Comparison of ENCODE assay signal across 13 mouse cellular contexts in genomic region chr15:64519207-64519628, GRCm38 (mm10).
DNase-seq lines count a peak whose midpoint lies in the region; ATAC-seq and TF ChIP-seq lines count a peak whose summit lies in the region.
"Had no signal": no experiment of that assay in that cellular context is flagged by ENCODE, and none has a peak within 500 bp of the region (broad histone marks: within the 10 kb centered on the region; RNA-seq: fewer than 3 reads in every experiment).

No protein-coding gene starts in this region.

- no peak for TF ChIP-seq CTCF in midbrain, postnatal 0 days (IDR thresholded peaks at IDR 0.05)
- no peak for TF ChIP-seq CTCF in forebrain, postnatal 0 days (IDR thresholded peaks at IDR 0.05; ENCODE audit: low read depth)

- H3K27me3 ChIP-seq in midbrain, postnatal 0 days (ENCODE audit: insufficient read depth, low read length) = no peaks in the 10 kb centered on the region
- no peaks in the 10 kb centered on the region for H3K27me3 ChIP-seq in midbrain, embryonic 13.5 days
- no peaks in the 10 kb centered on the region for H3K27me3 ChIP-seq in forebrain, postnatal 0 days (ENCODE audit: insufficient read depth, low read length)
- no peaks in the 10 kb centered on the region for H3K27me3 ChIP-seq in neural tube, embryonic 14.5 days (ENCODE audit: control insufficient read depth, insufficient read depth, low read length)
- H3K27me3 ChIP-seq: midbrain, embryonic 12.5 days had no signal

- H3K9me3 ChIP-seq in midbrain, postnatal 0 days (ENCODE audit: low read length) = no peaks in the 10 kb centered on the region
- H3K9me3 ChIP-seq in midbrain, embryonic 13.5 days = no peaks in the 10 kb centered on the region
- no peaks in the 10 kb centered on the region for H3K9me3 ChIP-seq in forebrain, postnatal 0 days (ENCODE audit: low read length)
- no peaks in the 10 kb centered on the region for H3K9me3 ChIP-seq in neural tube, embryonic 14.5 days (ENCODE audit: control insufficient read depth, low read length)
- H3K9me3 ChIP-seq: midbrain, embryonic 12.5 days had no signal

- H3K4me2 ChIP-seq in midbrain, postnatal 0 days (ENCODE audit: low read depth, low read length, poor library complexity, severe bottlenecking) = no peak overlapping the region
- no peak overlapping the region for H3K4me2 ChIP-seq in midbrain, embryonic 13.5 days (replicated peaks)
- H3K4me2 ChIP-seq in forebrain, postnatal 0 days (ENCODE audit: low read depth) = no peak overlapping the region
- no peak overlapping the region for H3K4me2 ChIP-seq in neural tube, embryonic 14.5 days (ENCODE audit: low read depth, low read length)
- H3K4me2 ChIP-seq: midbrain, embryonic 12.5 days had no signal

- no peaks in the 10 kb centered on the region for H3K4me1 ChIP-seq in midbrain, postnatal 0 days (ENCODE audit: insufficient read depth, low read length)
- H3K4me1 ChIP-seq in midbrain, embryonic 13.5 days (replicated peaks) = no peaks in the 10 kb centered on the region
- 0 out of 2 replicates have a peak, but pooled peaks cover 4% of the 10 kb centered on the region for H3K4me1 ChIP-seq in forebrain, postnatal 0 days (ENCODE audit: insufficient read depth)
- no peaks in the 10 kb centered on the region for H3K4me1 ChIP-seq in neural tube, embryonic 14.5 days (ENCODE audit: control insufficient read depth, insufficient read depth, low read length)
- H3K4me1 ChIP-seq: midbrain, embryonic 12.5 days had no signal

- DNase-seq in cerebellum, postnatal 10 days = peak; percentile 38 to 59
- no peak for DNase-seq in cerebellum, adult 11-12 months
- DNase-seq in midbrain, postnatal 0 days (ENCODE audit: low spot score) = peak; percentile 71
- peak; percentile 77 for DNase-seq in forebrain, postnatal 0 days
- DNase-seq in spleen, postnatal 4 days (ENCODE audit: low spot score in 2 of 2) = no peak
- DNase-seq in gastrocnemius, postnatal 4 days (ENCODE audit: low spot score in 2 of 2) = no peak
- DNase-seq: gastrocnemius, postnatal 25 days; heart, postnatal 4 days; kidney, postnatal 4 days; lung, postnatal 10 days had no signal

- no peak overlapping the region for H3K4me3 ChIP-seq in midbrain, postnatal 0 days (ENCODE audit: low read depth, low read length)
- no peak overlapping the region for H3K4me3 ChIP-seq in midbrain, embryonic 13.5 days (replicated peaks)
- no peak overlapping the region for H3K4me3 ChIP-seq in forebrain, postnatal 0 days (ENCODE audit: low read depth, low read length)
- H3K4me3 ChIP-seq in neural tube, embryonic 14.5 days (ENCODE audit: low read depth, low read length) = no peak overlapping the region
- H3K4me3 ChIP-seq: midbrain, embryonic 12.5 days had no signal

- H3K27ac ChIP-seq in midbrain, postnatal 0 days (ENCODE audit: low read depth, low read length) = no peak overlapping the region
- no peak overlapping the region for H3K27ac ChIP-seq in midbrain, embryonic 13.5 days
- no peak overlapping the region for H3K27ac ChIP-seq in forebrain, postnatal 0 days (ENCODE audit: low read depth, low read length)
- no peak overlapping the region for H3K27ac ChIP-seq in neural tube, embryonic 14.5 days (ENCODE audit: low read depth, low read length)
- H3K27ac ChIP-seq: midbrain, embryonic 12.5 days had no signal

- WGBS in midbrain, postnatal 0 days = 80% methylated on average over 4 of the region's 4 CpGs
- WGBS in midbrain, embryonic 13.5 days = 79% methylated on average over 4 of the region's 4 CpGs
- WGBS in forebrain, postnatal 0 days = 23% methylated on average over 4 of the region's 4 CpGs
- WGBS in neural tube, embryonic 14.5 days = 42% methylated on average over 4 of the region's 4 CpGs

- H3K36me3 ChIP-seq in midbrain, postnatal 0 days (ENCODE audit: insufficient read depth, low read length) = no peaks in the 10 kb centered on the region
- H3K36me3 ChIP-seq in midbrain, embryonic 13.5 days = no peaks in the 10 kb centered on the region
- H3K36me3 ChIP-seq in forebrain, postnatal 0 days (ENCODE audit: insufficient read depth) = no peaks in the 10 kb centered on the region
- no peaks in the 10 kb centered on the region for H3K36me3 ChIP-seq in neural tube, embryonic 14.5 days (ENCODE audit: control insufficient read depth, insufficient read depth, low read length)
- H3K36me3 ChIP-seq: midbrain, embryonic 12.5 days had no signal

- ATAC-seq in midbrain, postnatal 0 days (ENCODE audit: low FRiP score) = no peak
- no peak for ATAC-seq in midbrain, embryonic 13.5 days
- ATAC-seq in forebrain, postnatal 0 days = peak; percentile 95
- ATAC-seq in neural tube, embryonic 14.5 days (ENCODE audit: low read depth) = peak; percentile 84

- no peak overlapping the region for H3K9ac ChIP-seq in midbrain, postnatal 0 days (replicated peaks; ENCODE audit: low read length, poor library complexity, severe bottlenecking)
- no peak overlapping the region for H3K9ac ChIP-seq in midbrain, embryonic 13.5 days (replicated peaks)
- no peak overlapping the region for H3K9ac ChIP-seq in forebrain, postnatal 0 days
- no peak overlapping the region for H3K9ac ChIP-seq in neural tube, embryonic 14.5 days (replicated peaks; ENCODE audit: low read depth, low read length)
- H3K9ac ChIP-seq: midbrain, embryonic 12.5 days had no signal

Comparison
In these comparisons a context has a peak if more than half of its experiments do, and no peak if none do; other contexts are left out.
1. DNase-seq: peak in cerebellum, postnatal 10 days (2 of 2), midbrain, postnatal 0 days (single experiment) and forebrain, postnatal 0 days (single experiment); none in cerebellum, adult 11-12 months (single experiment), spleen, postnatal 4 days (0 of 2) and gastrocnemius, postnatal 4 days (0 of 2).
2. ATAC-seq: peak in forebrain, postnatal 0 days (single experiment) and neural tube, embryonic 14.5 days (single experiment); none in midbrain, postnatal 0 days (single experiment) and midbrain, embryonic 13.5 days (single experiment).